Mouse (Mus musculus) E14TG2a.4 (cell line): ENCODE measurements around the gene Nbeal2.
A peak's percentile ranks its signal among the peaks of the same experiment; 100 is the strongest.

Experiments
- H3K27me3 ChIP-seq: 2 replicates; pipeline ENCODE4 v1.6.1; 2014; ENCODE audit warnings: low read length, control low read depth; ENCODE audit not compliant: insufficient read depth
- H3K36me3 ChIP-seq: 2 replicates; pipeline ENCODE4 v1.6.1; 2014; ENCODE audit warnings: low read length, control low read depth; ENCODE audit not compliant: insufficient read depth
- H3K4me1 ChIP-seq: replicated peaks from 2 replicates; pipeline ENCODE4 v1.6.1; 2014; ENCODE audit warnings: low read depth, low read length, control low read depth
- H3K4me3 ChIP-seq: replicated peaks from 2 replicates; pipeline ENCODE4 v1.5.1; 2014; ENCODE audit warnings: mild to moderate bottlenecking, low read length
- H3K9me3 ChIP-seq: 2 replicates; pipeline ENCODE4 v1.6.1; 2014; ENCODE audit warnings: low read length, control low read depth
- CTCF ChIP-seq: conservative IDR thresholded peaks from 2 replicates; pipeline ENCODE4 v1.5.1; 2014; ENCODE audit warnings: low read length
- NANOG ChIP-seq: IDR thresholded peaks from 2 replicates; pipeline ENCODE4 v1.6.1; 2014; ENCODE audit warnings: borderline replicate concordance, low read length, mixed read lengths
- POU5F1 ChIP-seq: IDR thresholded peaks from 2 replicates; pipeline ENCODE4 v1.6.1; 2014; ENCODE audit warnings: low read length, borderline replicate concordance

Nbeal2 gene

GRCm38 (mm10) chr9:110681817-110682216 is 27.9 kb upstream of the Nbeal2 start:
- Histone ChIP-seq H3K4me3 (peak overlapping the region; percentile 24), H3K4me1 (peaks cover 95% of the 10 kb centered on the region), H3K36me3 (peaks cover 21% of the 10 kb centered on the region), H3K27me3 (no peaks in the 10 kb centered on the region), H3K9me3 (no peaks in the 10 kb centered on the region)
- no peak for TF ChIP-seq POU5F1
- TF ChIP-seq NANOG = no peak
- TF ChIP-seq CTCF = no peak

GRCm38 (mm10) chr9:110680736-110681507 is 27.0 kb upstream of the Nbeal2 start:
- TF ChIP-seq POU5F1 (no peak), NANOG (no peak), CTCF (no peak)
- H3K9me3 ChIP-seq = no peaks in the 10 kb centered on the region
- no peak overlapping the region for H3K4me3 ChIP-seq
- peaks cover 14% of the 10 kb centered on the region for H3K36me3 ChIP-seq
- H3K4me1 ChIP-seq = peaks cover 95% of the 10 kb centered on the region
- H3K27me3 ChIP-seq = no peaks in the 10 kb centered on the region

DNA sequence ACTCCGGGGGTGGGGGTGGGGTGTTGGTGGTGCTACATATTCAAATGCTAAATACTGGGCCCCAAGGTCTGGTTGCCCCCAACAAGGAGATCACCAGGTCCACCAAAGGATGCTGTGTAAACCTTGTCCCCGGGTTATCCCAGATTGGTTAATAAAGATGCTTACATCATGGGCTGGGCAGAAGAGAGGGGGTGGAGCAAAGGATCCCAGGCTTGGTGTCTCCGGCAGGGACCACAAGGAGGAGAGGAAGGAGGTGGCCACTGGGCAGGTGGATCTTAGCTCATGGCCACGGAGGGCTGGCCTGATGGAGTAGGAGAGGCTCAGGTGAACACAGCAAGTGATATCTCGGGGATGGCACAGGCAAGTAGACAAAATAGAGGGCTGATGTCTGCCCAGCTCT is 24.9 kb upstream of the Nbeal2 start:
- Histone ChIP-seq H3K36me3 (peaks cover 18% of the 10 kb centered on the region), H3K4me3 (no peak overlapping the region), H3K27me3 (no peaks in the 10 kb centered on the region), H3K9me3 (no peaks in the 10 kb centered on the region), H3K4me1 (peaks cover 90% of the 10 kb centered on the region)
- no peak for TF ChIP-seq CTCF
- TF ChIP-seq POU5F1 = no peak
- no peak for TF ChIP-seq NANOG

- Histone ChIP-seq H3K36me3 (peaks cover 21% of the 10 kb centered on the region), H3K4me3 (no peak overlapping the region), H3K27me3 (no peaks in the 10 kb centered on the region), H3K9me3 (no peaks in the 10 kb centered on the region), H3K4me1 (peaks cover 87% of the 10 kb centered on the region)
- TF ChIP-seq POU5F1 = no peak
- no peak for TF ChIP-seq CTCF
- TF ChIP-seq NANOG = no peak
These were observed 22.5 kb upstream of the Nbeal2 start for GRCm38 (mm10) chr9:110676492-110676911.

DNA sequence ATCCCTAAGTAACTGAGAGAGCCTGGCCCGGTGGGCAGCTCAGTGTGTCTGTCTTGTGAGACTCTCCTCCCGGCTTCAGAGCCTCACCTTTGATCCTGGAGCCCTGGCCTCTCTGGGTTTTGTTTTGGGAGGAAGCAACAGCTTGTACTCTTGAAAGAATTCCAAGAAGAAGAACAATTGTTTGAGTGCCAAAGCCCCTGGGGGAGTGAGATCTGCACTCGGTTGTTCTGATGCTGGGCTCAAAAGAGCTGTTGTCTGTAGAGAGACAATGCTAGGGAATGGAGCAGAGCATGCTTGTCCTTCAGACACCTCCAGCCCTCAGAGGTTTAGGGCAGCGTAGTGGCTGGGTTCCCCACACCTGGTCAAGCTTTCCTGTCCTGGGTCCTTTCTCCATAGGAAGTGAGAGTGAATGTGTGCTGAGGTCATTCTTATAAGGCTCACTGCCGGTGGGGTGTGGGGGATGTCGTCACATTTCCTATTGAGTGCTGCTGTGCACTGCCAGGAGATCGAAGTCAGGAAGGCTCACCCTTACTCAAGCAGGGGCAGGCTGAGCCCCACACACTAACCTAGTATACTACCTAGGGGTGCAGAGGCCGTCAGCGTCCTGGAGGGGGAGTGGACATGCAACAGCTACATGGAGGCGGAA is 19.3 kb upstream of the Nbeal2 start:
- Histone ChIP-seq H3K27me3 (no peaks in the 10 kb centered on the region), H3K4me3 (peak overlapping the region; percentile 32; the same call in 1 of the 2 replicates), H3K9me3 (no peaks in the 10 kb centered on the region), H3K36me3 (peaks cover 27% of the 10 kb centered on the region), H3K4me1 (peaks cover 72% of the 10 kb centered on the region)
- no peak for TF ChIP-seq POU5F1
- no peak; the same call in 1 of the 2 replicates for TF ChIP-seq NANOG
- no peak for TF ChIP-seq CTCF

DNA sequence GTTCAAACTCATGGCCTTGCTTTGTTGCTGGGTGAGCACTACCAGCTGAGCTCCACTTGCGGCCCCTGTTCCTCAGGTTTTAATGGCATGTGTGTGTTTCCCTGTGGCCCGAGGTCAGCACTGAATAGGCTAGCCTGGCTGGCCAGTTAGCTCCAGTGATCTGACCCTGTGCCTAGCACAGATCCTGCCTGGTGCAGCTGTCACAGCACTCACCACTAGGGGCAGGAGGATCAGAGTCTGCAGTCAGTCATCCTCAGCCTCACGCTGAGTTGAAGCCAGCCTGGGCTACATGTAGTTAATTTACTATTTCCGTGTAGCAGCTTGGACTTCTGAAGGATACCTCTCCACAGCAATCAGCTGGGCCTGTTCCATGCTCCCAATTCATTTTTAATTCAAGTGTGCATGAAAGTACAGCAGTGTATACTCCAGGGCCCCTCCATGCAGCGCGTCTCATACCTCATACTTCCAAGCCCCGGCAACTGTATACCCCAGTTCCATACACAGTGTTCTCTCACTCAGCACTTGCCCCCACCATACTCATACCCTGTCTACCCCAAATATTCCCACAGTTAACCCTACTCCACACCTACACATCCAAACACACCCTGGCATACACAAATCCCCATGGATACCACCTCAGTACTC is 18.6 kb upstream of the Nbeal2 start:
- TF ChIP-seq NANOG (no peak), CTCF (peak; percentile 56)
- Histone ChIP-seq H3K4me1 (peaks cover 72% of the 10 kb centered on the region), H3K9me3 (no peaks in the 10 kb centered on the region), H3K4me3 (no peak overlapping the region), H3K27me3 (no peaks in the 10 kb centered on the region), H3K36me3 (peaks cover 30% of the 10 kb centered on the region)

DNA sequence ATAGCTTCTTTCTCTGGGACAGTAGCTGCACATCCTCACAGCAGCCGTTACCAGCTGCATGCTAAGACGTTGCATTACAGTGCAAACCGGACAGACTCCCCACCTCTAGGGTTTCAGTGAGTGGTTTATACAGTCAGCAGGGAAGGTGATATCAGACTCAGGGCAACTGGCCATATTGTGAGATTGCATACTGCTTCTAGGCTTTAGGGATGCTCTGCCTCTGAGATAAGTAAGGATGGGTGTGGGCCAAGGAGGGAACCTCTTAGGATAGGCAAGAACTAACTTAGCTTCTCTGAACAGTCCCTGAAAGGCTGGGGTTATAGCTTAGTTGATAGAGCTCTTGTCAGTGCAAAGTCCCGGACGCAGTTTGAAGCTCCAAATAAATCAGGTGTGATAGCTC is 15.8 kb upstream of the Nbeal2 start:
- no peak overlapping the region for H3K4me3 ChIP-seq
- peaks cover 26% of the 10 kb centered on the region for H3K36me3 ChIP-seq
- no peak for TF ChIP-seq POU5F1
- TF ChIP-seq CTCF = no peak
- no peak for TF ChIP-seq NANOG
- H3K9me3 ChIP-seq = no peaks in the 10 kb centered on the region
- H3K27me3 ChIP-seq = no peaks in the 10 kb centered on the region
- H3K4me1 ChIP-seq = peaks cover 72% of the 10 kb centered on the region

GRCm38 (mm10) chr9:110668601-110669293 is 14.8 kb upstream of the Nbeal2 start:
- Histone ChIP-seq H3K4me3 (no peak overlapping the region), H3K9me3 (no peaks in the 10 kb centered on the region), H3K4me1 (peaks cover 70% of the 10 kb centered on the region), H3K36me3 (peaks cover 16% of the 10 kb centered on the region), H3K27me3 (no peaks in the 10 kb centered on the region)
- TF ChIP-seq NANOG = no peak
- TF ChIP-seq CTCF = no peak
- no peak for TF ChIP-seq POU5F1
